Mouse (Mus musculus) C2C12 (cell line): ENCODE data around the gene Brd1.

Experiments
- CTCF ChIP-seq: IDR thresholded peaks from one replicate; pipeline ENCODE4 v1.5.1; 2011; ENCODE audit not compliant: control insufficient read depth, insufficient read depth, insufficient read length
- FOSL1 ChIP-seq: IDR thresholded peaks from one replicate; pipeline ENCODE4 v1.8.0; 2011; ENCODE audit warnings: mild to moderate bottlenecking, low read length; ENCODE audit not compliant: poor library complexity, insufficient read depth, severe bottlenecking
- MAX ChIP-seq: IDR thresholded peaks from one replicate; pipeline ENCODE4 v1.6.1; 2011; ENCODE audit warnings: mild to moderate bottlenecking, control low read depth
- MYOG ChIP-seq: IDR thresholded peaks from one replicate; pipeline ENCODE4 v1.6.1; 2011; ENCODE audit not compliant: control insufficient read depth, insufficient read length; ENCODE audit errors: extremely low read depth
- USF1 ChIP-seq: IDR thresholded peaks from one replicate; pipeline ENCODE4 v1.6.1; 2011; ENCODE audit warnings: low read depth, mild to moderate bottlenecking, control low read depth, moderate library complexity

GRCm38 (mm10) chr15:88745926-88746325, 11.9 kb upstream of the Brd1 start:
- TF ChIP-seq FOSL1 = no peak
- no peak for TF ChIP-seq USF1
- TF ChIP-seq CTCF = no peak
- no peak for TF ChIP-seq MAX
- TF ChIP-seq MYOG = no peak
